Mouse (Mus musculus): ENCODE data around the gene AC161166.1. TPM values are rescaled to one million over a fixed set of nuclear protein-coding genes. Genes with fewer than 3 reads are reported as not detected.
A peak's percentile ranks its signal among the peaks of the same experiment; 100 is the strongest.

AC161166.1 gene
- polyA plus RNA-seq, 1 experiment from 2014 or later = 2.2 TPM

DNA sequence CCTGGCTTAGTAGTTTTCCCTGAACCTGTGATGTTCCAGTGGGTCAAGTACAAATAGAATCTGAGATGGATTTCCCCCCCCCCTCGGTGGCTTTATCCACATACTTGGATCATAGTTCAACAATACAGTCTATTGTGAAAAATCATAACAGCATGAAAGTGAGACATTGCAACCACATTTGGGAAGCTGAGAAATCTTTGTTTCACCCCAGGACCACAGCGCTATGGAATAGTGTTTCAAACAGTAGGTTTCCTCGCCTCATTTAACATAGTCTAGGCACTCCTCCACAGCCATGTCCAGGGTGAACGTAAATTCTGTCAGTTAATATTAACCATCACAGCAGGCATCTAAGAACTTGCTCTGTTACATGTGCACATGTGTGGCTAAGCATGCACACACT, 24.8 kb upstream of the AC161166.1 start:
- Histone ChIP-seq H3K4me3 (no peak overlapping the region), H3K4me2 (no peak overlapping the region), H3K4me1 (peaks cover 33% of the 10 kb centered on the region), H3K27me3 (replicated peaks) (no peaks in the 10 kb centered on the region), H3K36me3 (replicated peaks) (peaks cover 18% of the 10 kb centered on the region), H3K9me3 (no peaks in the 10 kb centered on the region), H3K9ac (no peak overlapping the region), H3K27ac (no peak overlapping the region)
- WGBS = 85% methylated on average over 4 of the region's 4 CpGs
- no peak for ATAC-seq (replicated peaks)

DNA sequence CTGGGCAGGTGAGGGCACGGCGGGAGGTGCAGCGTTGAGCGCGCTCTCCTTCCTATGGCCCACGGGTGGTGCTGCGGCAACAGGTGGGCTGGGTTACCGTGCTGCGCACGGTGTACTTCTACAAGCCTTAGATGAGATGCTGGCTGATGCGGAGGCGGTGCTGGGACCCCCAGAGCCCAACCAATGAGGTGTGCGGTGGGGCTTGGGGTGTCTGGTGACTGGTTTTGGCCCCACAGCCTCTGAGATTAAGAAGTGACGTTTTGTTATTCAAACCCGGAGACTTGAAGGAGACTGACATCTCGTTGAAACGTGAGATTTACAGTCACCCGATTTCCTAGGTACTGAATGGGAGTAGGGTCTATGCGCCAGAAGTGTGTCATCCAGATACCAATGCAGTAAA, 22.0 kb upstream of the AC161166.1 start:
- no peak overlapping the region for H3K4me3 ChIP-seq
- H3K4me2 ChIP-seq = peak overlapping the region; percentile 14; the same call in 1 of the 2 replicates
- H3K27ac ChIP-seq = no peak overlapping the region
- 30% methylated on average over 19 of the region's 19 CpGs for WGBS
- H3K36me3 ChIP-seq (replicated peaks) = peaks cover 18% of the 10 kb centered on the region
- no peak overlapping the region for H3K9ac ChIP-seq
- no peaks in the 10 kb centered on the region for H3K9me3 ChIP-seq
- ATAC-seq (replicated peaks) = no peak
- no peaks in the 10 kb centered on the region for H3K27me3 ChIP-seq (replicated peaks)
- H3K4me1 ChIP-seq = peaks cover 43% of the 10 kb centered on the region

DNA sequence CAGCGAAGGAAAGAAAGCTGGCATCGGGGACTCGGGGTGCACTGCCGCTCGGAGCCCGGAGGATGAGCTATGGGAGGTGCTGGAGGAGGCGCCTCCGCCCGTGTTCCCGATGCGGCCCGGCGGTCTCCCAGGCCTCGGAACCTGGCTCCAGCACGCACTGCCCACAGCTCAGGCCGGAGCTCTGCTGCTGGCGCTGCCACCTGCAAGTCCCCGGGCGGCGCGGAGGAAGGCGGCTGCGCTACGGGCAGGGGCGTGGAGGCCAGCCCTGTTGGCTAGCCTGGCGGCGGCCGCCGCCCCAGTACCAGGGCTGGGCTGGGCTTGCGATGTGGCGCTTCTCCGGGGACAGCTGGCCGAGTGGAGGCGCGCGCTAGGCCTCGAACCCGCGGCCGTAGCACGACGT, 21.6 kb upstream of the AC161166.1 start:
- ATAC-seq (replicated peaks) = no peak
- WGBS = 25% methylated on average over 42 of the region's 42 CpGs
- peaks cover 18% of the 10 kb centered on the region for H3K36me3 ChIP-seq (replicated peaks)
- H3K27ac ChIP-seq = no peak overlapping the region
- H3K4me1 ChIP-seq = peaks cover 46% of the 10 kb centered on the region
- no peaks in the 10 kb centered on the region for H3K27me3 ChIP-seq (replicated peaks)
- peak overlapping the region; percentile 14; the same call in 1 of the 2 replicates for H3K4me2 ChIP-seq
- H3K9me3 ChIP-seq = no peaks in the 10 kb centered on the region
- no peak overlapping the region for H3K9ac ChIP-seq
- H3K4me3 ChIP-seq = no peak overlapping the region

DNA sequence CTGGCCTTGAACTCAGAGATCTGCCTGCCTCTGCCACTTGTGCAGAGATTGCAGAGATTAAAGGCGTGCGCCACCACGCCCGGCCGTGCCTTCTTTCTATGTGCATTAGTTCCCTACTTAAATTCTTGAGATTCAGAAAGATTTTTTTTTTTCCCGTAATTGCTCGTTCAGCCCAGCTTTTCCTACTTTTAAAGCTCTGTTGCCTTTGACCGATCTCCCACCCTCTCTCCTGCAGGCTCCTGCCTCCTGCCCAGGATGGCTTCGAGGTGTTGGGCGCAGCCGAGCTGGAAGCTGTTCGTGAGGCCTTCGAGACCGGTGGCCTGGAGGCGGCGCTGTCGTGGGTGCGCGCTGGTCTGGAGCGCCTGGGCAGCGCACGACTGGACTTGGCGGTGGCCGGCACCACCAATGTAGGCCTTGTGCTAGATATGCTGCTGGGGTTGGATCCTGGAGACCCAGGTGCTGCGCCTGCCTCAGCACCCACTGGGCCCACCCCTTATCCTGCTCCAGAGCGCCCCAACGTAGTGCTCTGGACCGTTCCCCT, 20.8 kb upstream of the AC161166.1 start:
- H3K4me3 ChIP-seq = no peak overlapping the region
- no peak overlapping the region for H3K4me2 ChIP-seq
- WGBS = 63% methylated on average over 28 of the region's 28 CpGs
- no peaks in the 10 kb centered on the region for H3K9me3 ChIP-seq
- peaks cover 18% of the 10 kb centered on the region for H3K36me3 ChIP-seq (replicated peaks)
- H3K27me3 ChIP-seq (replicated peaks) = no peaks in the 10 kb centered on the region
- H3K4me1 ChIP-seq = peaks cover 44% of the 10 kb centered on the region
- ATAC-seq (replicated peaks) = no peak
- H3K9ac ChIP-seq = no peak overlapping the region
- no peak overlapping the region for H3K27ac ChIP-seq

DNA sequence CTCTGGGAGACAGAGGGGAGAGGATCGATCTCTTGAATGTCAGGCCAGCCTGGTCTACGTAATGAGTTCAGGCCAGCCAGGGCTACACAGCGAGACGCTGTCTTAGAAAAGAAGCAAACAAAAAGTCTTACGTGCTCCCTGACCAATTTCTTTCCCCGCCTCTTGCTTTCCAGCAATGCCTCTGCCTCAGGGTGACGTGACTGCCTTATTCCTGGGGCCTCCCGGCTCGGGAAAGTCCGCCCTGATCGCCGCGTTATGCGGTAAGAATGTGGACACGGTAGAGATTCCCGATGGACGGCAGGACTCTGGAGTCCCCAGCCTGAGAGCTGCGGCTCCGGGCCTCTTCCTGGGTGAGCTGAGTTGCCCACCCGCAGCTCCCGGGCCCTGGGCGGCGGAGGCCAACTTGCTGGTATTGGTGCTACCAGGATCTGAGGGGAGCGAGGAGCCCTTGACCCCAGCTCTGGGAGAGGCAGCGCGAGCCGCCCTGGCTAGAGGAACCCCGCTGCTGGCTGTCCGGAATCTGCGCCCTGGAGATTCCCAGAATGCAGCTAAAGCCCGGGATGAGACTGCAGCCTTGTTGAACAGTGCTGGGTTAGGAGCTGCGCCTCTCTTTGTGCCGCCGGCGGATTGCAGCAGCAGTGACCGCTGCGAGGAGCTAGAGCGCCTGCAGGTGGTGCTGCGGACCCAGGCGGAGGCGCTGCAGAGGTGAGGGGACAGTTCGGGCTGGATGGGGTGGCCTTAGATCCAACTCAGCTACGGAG, 19.1 kb upstream of the AC161166.1 start:
- under 1% methylated on average over 43 of the region's 43 CpGs for WGBS
- peaks cover 43% of the 10 kb centered on the region for H3K4me1 ChIP-seq
- no peaks in the 10 kb centered on the region for H3K27me3 ChIP-seq (replicated peaks)
- H3K36me3 ChIP-seq (replicated peaks) = peaks cover 18% of the 10 kb centered on the region
- peak overlapping the region; percentile 67 for H3K4me3 ChIP-seq
- no peaks in the 10 kb centered on the region for H3K9me3 ChIP-seq
- H3K27ac ChIP-seq = peak overlapping the region; percentile 94
- ATAC-seq (replicated peaks) = peak; percentile 40
- H3K4me2 ChIP-seq = peak overlapping the region; percentile 85
- peak overlapping the region; percentile 90 for H3K9ac ChIP-seq

DNA sequence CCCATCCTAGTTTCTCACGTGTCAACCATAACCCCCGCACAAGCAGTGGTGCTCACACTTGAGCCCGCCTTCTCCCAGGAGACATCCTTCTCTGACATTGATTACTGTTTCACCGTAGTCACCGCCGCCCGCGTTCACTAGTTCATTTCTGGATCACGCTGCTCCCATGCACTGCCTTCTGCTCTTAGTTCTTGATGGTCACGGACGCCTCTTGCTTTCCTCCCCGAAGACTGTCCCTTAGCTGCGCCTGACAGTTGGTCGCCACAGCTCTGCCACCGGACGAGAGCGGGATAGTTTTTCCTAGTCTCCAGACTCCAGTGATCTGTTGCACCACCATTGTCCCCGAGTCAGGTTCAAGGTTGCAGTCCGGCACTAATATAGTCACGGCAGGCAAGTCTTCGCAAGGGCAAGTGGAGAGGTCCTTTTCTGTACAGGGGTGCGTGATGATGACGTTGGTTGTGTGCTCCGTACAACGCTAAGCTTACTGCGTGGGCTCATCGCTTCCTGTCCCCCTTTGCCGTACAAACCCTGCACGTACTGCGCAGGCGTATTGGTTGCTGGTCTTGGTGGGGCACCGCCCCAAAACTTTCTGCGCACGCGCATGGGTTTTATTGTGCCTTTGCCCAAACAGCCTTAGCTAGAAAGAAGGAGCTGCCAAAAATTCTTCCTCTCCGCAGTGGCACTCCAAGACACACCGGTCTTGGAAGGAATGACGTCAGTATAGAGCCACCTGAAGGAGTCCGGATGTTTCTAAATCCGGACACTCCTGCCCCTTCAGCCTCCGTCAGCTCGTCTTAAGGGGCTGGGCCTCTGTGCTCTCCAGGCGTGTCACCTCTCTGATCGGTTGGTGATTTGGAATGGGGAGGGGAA, 18.0 kb upstream of the AC161166.1 start, which contains the start of gene Irgq:
Gene Irgq, plus strand, starts transcription at position 628 of the 870 bp plus-strand sequence.
- ATAC-seq (replicated peaks) = peak; percentile 94
- Histone ChIP-seq H3K36me3 (replicated peaks) (peaks cover 12% of the 10 kb centered on the region), H3K27me3 (replicated peaks) (no peaks in the 10 kb centered on the region), H3K4me2 (peak within 1 kb of the TSS; percentile 85), H3K4me1 (peaks cover 43% of the 10 kb centered on the region), H3K27ac (peak within 1 kb of the TSS; percentile 94), H3K9ac (peak within 1 kb of the TSS; percentile 90), H3K9me3 (no peaks in the 10 kb centered on the region), H3K4me3 (peak within 1 kb of the TSS; percentile 67)
- under 1% methylated on average over 44 of the region's 44 CpGs for WGBS

DNA sequence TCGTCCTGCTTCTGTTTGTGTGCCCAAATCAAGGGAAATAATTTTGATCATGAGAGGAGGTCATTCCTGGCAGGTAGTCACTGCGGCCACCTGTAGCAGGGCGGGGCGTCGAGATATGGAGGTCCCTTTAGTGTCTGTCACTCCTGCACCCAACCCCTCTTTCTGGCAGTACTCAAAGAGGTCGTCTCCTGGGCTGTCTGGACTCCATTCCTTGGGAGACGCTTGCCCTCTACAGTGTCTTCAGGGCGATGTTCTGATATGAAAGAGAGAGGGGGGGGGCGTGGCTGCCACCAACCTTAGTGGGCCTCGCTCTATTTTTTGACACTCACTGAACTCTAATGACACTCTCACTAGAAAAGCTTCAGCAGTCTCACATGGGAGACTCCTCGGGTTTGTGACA, 17.3 kb upstream of the AC161166.1 start:
- no peaks in the 10 kb centered on the region for H3K27me3 ChIP-seq (replicated peaks)
- peaks cover 12% of the 10 kb centered on the region for H3K36me3 ChIP-seq (replicated peaks)
- H3K9me3 ChIP-seq = no peaks in the 10 kb centered on the region
- 62% methylated on average over 11 of the region's 11 CpGs for WGBS
- peak overlapping the region; percentile 67 for H3K4me3 ChIP-seq
- peak overlapping the region; percentile 63 for H3K9ac ChIP-seq
- H3K4me1 ChIP-seq = peaks cover 37% of the 10 kb centered on the region
- peak; percentile 15; the same call in 1 of the 2 replicates for ATAC-seq (replicated peaks)
- peak overlapping the region; percentile 85 for H3K4me2 ChIP-seq
- H3K27ac ChIP-seq = peak overlapping the region; percentile 94

DNA sequence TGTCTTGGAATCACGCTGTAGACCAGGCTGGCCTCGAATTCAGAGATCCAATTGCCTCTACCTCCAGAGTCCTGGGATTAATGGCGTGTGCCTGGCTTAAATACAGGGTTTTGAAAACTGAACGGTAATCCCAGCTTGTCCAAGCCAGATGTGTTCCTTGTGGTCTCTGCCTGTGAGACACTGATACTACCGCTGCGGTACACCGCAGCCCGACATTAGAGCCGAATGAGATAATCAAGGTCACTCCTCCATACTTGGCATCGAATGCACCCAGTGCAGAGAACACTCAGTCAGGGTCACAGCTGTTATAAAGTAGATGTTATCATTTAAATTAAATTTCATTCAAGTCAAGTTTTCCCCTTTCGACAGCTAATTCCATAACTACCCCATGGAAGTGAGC, 16.6 kb upstream of the AC161166.1 start:
- Histone ChIP-seq H3K4me2 (no peak overlapping the region), H3K4me1 (peaks cover 30% of the 10 kb centered on the region), H3K27me3 (replicated peaks) (no peaks in the 10 kb centered on the region), H3K9me3 (no peaks in the 10 kb centered on the region), H3K4me3 (no peak overlapping the region), H3K9ac (no peak overlapping the region), H3K27ac (no peak overlapping the region), H3K36me3 (replicated peaks) (peaks cover 8% of the 10 kb centered on the region)
- no peak for ATAC-seq (replicated peaks)
- WGBS = 89% methylated on average over 11 of the region's 11 CpGs

DNA sequence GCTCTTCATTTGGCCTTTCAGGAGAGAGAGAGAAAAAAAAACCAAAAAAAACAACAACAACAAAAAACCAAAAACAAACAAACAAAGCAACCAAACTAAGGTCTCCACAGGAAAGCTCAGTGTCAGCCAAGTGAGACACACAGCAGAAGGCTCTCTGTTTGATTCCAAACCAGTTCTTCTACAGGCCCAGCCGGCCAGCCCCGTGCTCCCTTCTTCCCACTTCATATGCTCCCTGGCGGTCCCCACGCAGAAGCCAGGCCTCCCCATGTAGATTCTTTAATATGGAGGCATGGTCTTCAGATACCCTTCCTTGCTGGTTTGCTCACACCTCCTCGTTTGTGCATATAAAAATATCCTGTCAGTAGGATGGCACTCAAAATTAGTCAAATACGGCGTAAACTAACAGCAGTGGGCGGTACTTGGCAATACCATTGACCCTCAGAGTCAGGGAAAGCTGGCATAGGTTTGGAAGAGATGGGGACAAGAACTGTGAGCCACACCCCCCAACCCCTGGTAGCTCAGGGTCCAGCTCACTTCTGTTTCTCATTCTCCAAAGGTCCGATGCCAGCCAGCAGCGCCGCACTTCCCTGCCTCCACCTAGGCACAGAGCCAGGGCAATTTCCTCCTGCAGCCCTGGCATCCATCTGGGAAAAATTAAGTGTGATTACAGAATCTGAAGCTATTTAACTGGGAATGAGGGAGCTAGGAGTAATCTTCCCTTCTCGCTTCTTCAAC, 13.6 kb upstream of the AC161166.1 start:
- Histone ChIP-seq H3K27me3 (replicated peaks) (no peaks in the 10 kb centered on the region), H3K4me3 (no peak overlapping the region), H3K27ac (no peak overlapping the region), H3K9ac (no peak overlapping the region), H3K36me3 (replicated peaks) (no peaks in the 10 kb centered on the region), H3K4me2 (no peak overlapping the region), H3K4me1 (peaks cover 8% of the 10 kb centered on the region), H3K9me3 (no peaks in the 10 kb centered on the region)
- 91% methylated on average over 12 of the region's 12 CpGs for WGBS
- ATAC-seq (replicated peaks) = no peak

DNA sequence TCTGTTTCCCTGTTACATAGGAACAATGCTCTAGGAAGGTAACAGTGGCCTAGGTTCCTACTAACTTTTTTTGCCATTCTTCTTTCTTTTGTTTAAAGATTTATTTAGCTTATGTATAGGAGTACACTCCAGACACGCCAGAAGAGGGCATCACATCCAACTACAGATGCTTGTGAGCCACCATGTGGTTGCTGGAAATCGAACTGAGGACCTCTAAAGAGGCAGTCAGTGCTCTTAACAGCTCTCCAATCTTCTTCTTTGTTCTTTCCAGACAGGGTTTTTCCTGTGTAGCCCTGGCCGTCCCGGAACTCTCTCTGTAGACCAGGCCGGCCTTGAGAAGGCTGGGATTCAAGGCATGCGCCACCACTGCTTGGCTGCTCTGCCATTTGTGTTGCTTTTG, 12.7 kb upstream of the AC161166.1 start:
- H3K4me3 ChIP-seq = no peak overlapping the region
- H3K4me2 ChIP-seq = no peak overlapping the region
- H3K9ac ChIP-seq = no peak overlapping the region
- H3K4me1 ChIP-seq = peaks cover 8% of the 10 kb centered on the region
- no peaks in the 10 kb centered on the region for H3K27me3 ChIP-seq (replicated peaks)
- H3K27ac ChIP-seq = no peak overlapping the region
- ATAC-seq (replicated peaks) = no peak
- no peaks in the 10 kb centered on the region for H3K36me3 ChIP-seq (replicated peaks)
- no peaks in the 10 kb centered on the region for H3K9me3 ChIP-seq
- WGBS = 84% methylated on average over 6 of the region's 6 CpGs

DNA sequence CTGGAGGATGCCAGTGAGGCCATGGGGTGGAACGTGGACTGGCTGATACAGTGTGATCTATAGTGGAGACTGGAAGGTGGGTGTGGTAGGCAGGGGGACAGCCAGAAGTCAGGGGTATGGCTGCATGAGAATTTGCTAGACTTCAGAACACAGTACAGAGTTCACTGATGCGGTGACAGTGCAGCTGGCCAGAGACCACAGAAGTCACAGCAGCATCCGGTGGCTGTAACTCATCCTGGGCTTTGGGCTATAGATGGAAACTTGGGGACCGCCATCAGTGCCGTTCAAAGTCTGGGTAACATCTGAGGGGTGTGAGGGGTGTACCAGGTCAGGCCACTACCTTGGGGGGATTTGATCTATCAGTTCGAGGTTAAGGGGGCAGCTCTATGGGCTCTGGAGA, 11.5 kb upstream of the AC161166.1 start:
- no peaks in the 10 kb centered on the region for H3K36me3 ChIP-seq (replicated peaks)
- WGBS = 90% methylated on average over 6 of the region's 6 CpGs
- H3K4me1 ChIP-seq = no peaks in the 10 kb centered on the region
- no peak overlapping the region for H3K4me2 ChIP-seq
- H3K9me3 ChIP-seq = no peaks in the 10 kb centered on the region
- H3K27ac ChIP-seq = no peak overlapping the region
- no peak overlapping the region for H3K9ac ChIP-seq
- ATAC-seq (replicated peaks) = no peak
- H3K27me3 ChIP-seq (replicated peaks) = no peaks in the 10 kb centered on the region
- no peak overlapping the region for H3K4me3 ChIP-seq

DNA sequence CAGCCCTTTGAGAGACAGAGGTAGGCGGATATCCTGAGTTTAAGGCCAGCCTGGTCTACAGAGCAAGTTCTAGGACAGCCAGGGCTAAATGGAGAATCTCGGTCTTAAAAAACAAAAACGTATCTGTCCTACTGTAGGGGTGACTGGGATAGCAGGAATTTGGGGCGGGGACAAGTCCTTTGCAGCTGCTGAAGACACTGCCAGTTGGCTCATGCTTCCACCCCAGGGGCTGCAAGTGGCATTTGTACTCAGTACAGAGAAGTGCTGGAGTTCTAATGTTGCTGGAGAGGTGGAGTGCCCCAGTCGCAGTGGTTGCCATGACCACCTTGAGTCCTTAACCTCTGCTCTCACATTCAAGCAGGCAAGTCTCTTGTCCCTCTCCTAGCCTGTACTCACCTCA, 10.6 kb upstream of the AC161166.1 start:
- Histone ChIP-seq H3K4me1 (no peaks in the 10 kb centered on the region), H3K4me2 (no peak overlapping the region), H3K9me3 (no peaks in the 10 kb centered on the region), H3K9ac (no peak overlapping the region), H3K36me3 (replicated peaks) (no peaks in the 10 kb centered on the region), H3K27ac (no peak overlapping the region), H3K27me3 (replicated peaks) (no peaks in the 10 kb centered on the region), H3K4me3 (no peak overlapping the region)
- no peak for ATAC-seq (replicated peaks)
- WGBS = 60% methylated on average over 5 of the region's 5 CpGs

All from midbrain, embryonic 15.5 days (tissue).